In the genomic region with DNA sequence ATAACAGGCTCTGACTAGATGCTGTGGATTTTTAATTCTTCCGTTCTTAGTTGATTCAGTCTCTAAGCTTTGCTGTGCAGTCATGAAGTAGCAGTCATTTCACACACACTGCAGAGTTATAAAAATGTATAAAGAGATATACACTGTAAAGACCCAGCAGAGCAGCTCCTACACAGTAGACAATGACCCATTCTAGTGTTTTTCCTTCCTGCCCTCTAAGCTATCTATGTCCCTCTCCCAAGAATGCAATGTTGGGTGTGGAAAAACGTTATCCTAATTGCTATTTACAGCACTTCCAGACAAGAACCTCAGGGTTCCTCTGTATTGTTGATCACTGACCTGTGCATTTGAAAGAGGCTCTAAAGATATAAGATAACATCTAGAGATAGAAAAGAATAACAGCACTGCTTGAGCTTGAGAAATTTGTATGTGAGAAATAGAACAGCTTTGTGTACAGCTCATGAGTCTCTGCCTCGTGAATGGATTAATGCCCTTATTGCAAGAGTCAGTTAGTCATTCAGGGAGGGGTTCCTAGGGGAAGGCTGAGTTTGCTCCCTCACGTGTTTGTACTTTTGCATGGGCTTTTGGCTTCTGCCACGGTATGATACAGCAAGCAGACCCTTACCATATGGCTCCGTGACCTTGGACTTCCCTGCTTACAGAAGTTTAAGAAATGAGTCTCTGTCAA, we compare ENCODE assay signal across 20 mouse cellular contexts.
DNase-seq lines count a peak whose midpoint lies in the region; ATAC-seq and TF ChIP-seq lines count a peak whose summit lies in the region.
"Had no signal": no experiment of that assay in that cellular context is flagged by ENCODE, and none has a peak within 500 bp of the region (broad histone marks: within the 10 kb centered on the region; RNA-seq: fewer than 3 reads in every experiment).

No protein-coding gene starts in this region.

- ATAC-seq in heart, embryonic 13.5 days (ENCODE audit: extremely low read depth, insufficient number of reproducible peaks, low FRiP score, low TSS enrichment) = no peak
- ATAC-seq in embryonic facial prominence, embryonic 14.5 days (ENCODE audit: low read depth) = no peak
- ATAC-seq in monocyte, adult 5-6 weeks (replicated peaks; ENCODE audit: insufficient number of reproducible peaks, low FRiP score, low TSS enrichment, poor library complexity, severe bottlenecking) = no peak
- ATAC-seq: hindbrain, postnatal 0 days had no signal

- H3K27ac ChIP-seq in heart, embryonic 13.5 days (replicated peaks) = peak overlapping the region; percentile 51
- H3K27ac ChIP-seq in embryonic facial prominence, embryonic 14.5 days (replicated peaks; ENCODE audit: low read depth, low read length) = no peak overlapping the region
- peak overlapping the region; percentile 31; the same call in 1 of the 2 replicates for H3K27ac ChIP-seq in small intestine, adult 2 months (ENCODE audit: insufficient read depth, low read depth, low read length)
- H3K27ac ChIP-seq: forebrain, embryonic 10.5 days; gastrocnemius, adult 2 months; hindbrain, postnatal 0 days; limb, embryonic 13.5 days; liver, embryonic 14.5 days had no signal

- no peak for DNase-seq in heart, adult 9 months (ENCODE audit: low spot score in 2 of 2)
- peak; percentile 67 for DNase-seq in NIH3T3 (ENCODE audit: low read depth)
- peak; percentile 31 for DNase-seq in embryonic facial prominence, embryonic 14.5 days (ENCODE audit: low spot score)
- no peak for DNase-seq in layer of hippocampus, adult 8-10 months (ENCODE audit: low spot score in 2 of 2)
- DNase-seq: B cell, adult 2 months; cerebellum, postnatal 25 days; gastrocnemius, adult 2 months; heart, adult 18-20 months; kidney, adult 8-10 months; kidney, postnatal 25 days; lung, postnatal 14 days; thymus, postnatal 4 days had no signal

- H3K36me3 ChIP-seq in heart, embryonic 13.5 days = no peaks in the 10 kb centered on the region
- H3K36me3 ChIP-seq in embryonic facial prominence, embryonic 14.5 days (ENCODE audit: control insufficient read depth, insufficient read depth, low read length) = no peaks in the 10 kb centered on the region
- H3K36me3 ChIP-seq in small intestine, adult 2 months (ENCODE audit: control insufficient read depth, insufficient read depth, low read length) = no peaks in the 10 kb centered on the region
- H3K36me3 ChIP-seq: forebrain, embryonic 10.5 days; limb, embryonic 13.5 days had no signal

- WGBS in heart, embryonic 13.5 days = 31% methylated on average over 6 of the region's 6 CpGs
- 25% methylated on average over 6 of the region's 6 CpGs for WGBS in embryonic facial prominence, embryonic 14.5 days
- WGBS in small intestine, adult 2 months = 19% methylated on average over 6 of the region's 6 CpGs

- no peak for TF ChIP-seq CTCF in small intestine, adult 2 months (IDR thresholded peaks at IDR 0.05; ENCODE audit: extremely low read depth, insufficient read length, insufficient replicate concordance, low read depth, low read length)

- no peak overlapping the region for H3K9ac ChIP-seq in heart, embryonic 13.5 days
- no peak overlapping the region for H3K9ac ChIP-seq in embryonic facial prominence, embryonic 14.5 days (ENCODE audit: low read depth, low read length)
- H3K9ac ChIP-seq: limb, embryonic 13.5 days; liver, embryonic 14.5 days had no signal

- H3K4me2 ChIP-seq in heart, embryonic 13.5 days = no peak overlapping the region
- no peak overlapping the region for H3K4me2 ChIP-seq in embryonic facial prominence, embryonic 14.5 days (ENCODE audit: low read depth, low read length)
- H3K4me2 ChIP-seq: limb, embryonic 13.5 days had no signal

- H3K27me3 ChIP-seq in heart, embryonic 13.5 days (replicated peaks) = no peaks in the 10 kb centered on the region
- H3K27me3 ChIP-seq in embryonic facial prominence, embryonic 14.5 days (replicated peaks; ENCODE audit: control insufficient read depth, insufficient read depth, low read length) = no peaks in the 10 kb centered on the region
- no peaks in the 10 kb centered on the region for H3K27me3 ChIP-seq in small intestine, adult 2 months (ENCODE audit: control insufficient read depth, insufficient read depth, low read length)
- H3K27me3 ChIP-seq: limb, embryonic 13.5 days; megakaryocyte, embryonic 14.5 days had no signal

- H3K4me1 ChIP-seq in heart, embryonic 13.5 days = peaks cover 16% of the 10 kb centered on the region
- H3K4me1 ChIP-seq in embryonic facial prominence, embryonic 14.5 days (ENCODE audit: control insufficient read depth, insufficient read depth, low read length) = peaks cover 13% of the 10 kb centered on the region
- peaks cover 14% of the 10 kb centered on the region; the same call in 1 of the 2 replicates for H3K4me1 ChIP-seq in small intestine, adult 2 months (ENCODE audit: control insufficient read depth, insufficient read depth, insufficient read length, low read length)
- H3K4me1 ChIP-seq: limb, embryonic 13.5 days; megakaryocyte, embryonic 14.5 days had no signal

- no peak overlapping the region for H3K4me3 ChIP-seq in heart, embryonic 13.5 days
- no peak overlapping the region for H3K4me3 ChIP-seq in embryonic facial prominence, embryonic 14.5 days (ENCODE audit: low read depth, low read length)
- H3K4me3 ChIP-seq in small intestine, adult 2 months (ENCODE audit: low read depth, low read length) = no peak overlapping the region
- H3K4me3 ChIP-seq: forebrain, embryonic 10.5 days; gastrocnemius, adult 2 months; limb, embryonic 13.5 days; megakaryocyte, embryonic 14.5 days had no signal

- TF ChIP-seq POLR2A in small intestine, adult 2 months (IDR thresholded peaks at IDR 0.05; ENCODE audit: low read depth, low read length) = no peak

- H3K9me3 ChIP-seq in heart, embryonic 13.5 days = no peaks in the 10 kb centered on the region
- H3K9me3 ChIP-seq in embryonic facial prominence, embryonic 14.5 days (ENCODE audit: control insufficient read depth, low read length) = no peaks in the 10 kb centered on the region
- H3K9me3 ChIP-seq: forebrain, embryonic 10.5 days; limb, embryonic 13.5 days; megakaryocyte, embryonic 14.5 days had no signal

Comparison
In these comparisons a context has a peak if more than half of its experiments do, and no peak if none do; other contexts are left out.
1. DNase-seq: peak in NIH3T3 (single experiment) and embryonic facial prominence, embryonic 14.5 days (single experiment); none in heart, adult 9 months (0 of 2) and layer of hippocampus, adult 8-10 months (0 of 2).